Mouse (Mus musculus) ES-E14 (cell line): ENCODE measurements around the gene Lclat1.

Experiments used
- HCFC1 ChIP-seq: IDR thresholded peaks from 2 replicates; pipeline ENCODE4 v1.6.1; 2012; ENCODE audit warnings: low read length, inconsistent platforms, borderline replicate concordance; ENCODE audit not compliant: insufficient read depth
- ZNF384 ChIP-seq: IDR thresholded peaks from 2 replicates; pipeline ENCODE4 v1.6.1; 2012; ENCODE audit warnings: low read depth, low read length, inconsistent platforms

DNA sequence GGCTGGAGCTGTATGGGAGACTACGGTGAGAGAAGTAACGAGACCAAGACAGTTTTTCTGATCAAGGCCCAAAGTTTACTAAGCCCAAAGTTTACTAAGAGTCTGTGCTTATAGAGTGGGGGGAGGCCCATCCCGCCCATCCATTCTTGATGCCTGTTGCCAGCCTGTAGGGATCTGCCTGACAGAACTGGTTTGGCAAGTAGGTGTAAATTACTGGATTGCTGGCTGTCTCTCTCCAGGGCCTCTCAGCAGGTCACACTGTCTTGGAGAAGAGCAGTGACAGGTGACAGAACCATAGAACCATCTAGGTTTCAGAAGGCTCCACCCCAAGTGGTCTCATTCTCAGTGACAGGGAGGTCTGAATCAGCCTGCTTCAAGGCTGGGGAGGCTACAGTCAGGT, 109.5 kb downstream of the Lclat1 start:
- TF ChIP-seq HCFC1 (no peak), ZNF384 (no peak)
